Mouse (Mus musculus): ENCODE data around the gene Eif2b4.

- TF ChIP-seq POLR2A (IDR thresholded peaks at IDR 0.05; ENCODE audit: borderline replicate concordance, extremely low read depth, low read depth, low read length) (no peak), CTCF (IDR thresholded peaks at IDR 0.05; ENCODE audit: insufficient read depth, low read length) (no peak)
These were observed 39.6 kb downstream of the Eif2b4 start for GRCm38 (mm10) chr5:31153516-31154151.
